Mouse (Mus musculus): ENCODE measurements around the gene Icam5.
A peak's percentile ranks its signal among the peaks of the same experiment; 100 is the strongest.
"Not testable (repeated sequence)": the region's sequence is repeated elsewhere in the genome, so short reads cannot be mapped to it uniquely, and the experiment has no call there.

The Icam5 gene

GRCm38 (mm10) chr9:21031896-21032351 is at the start of gene Icam5:
Gene Icam5, plus strand, starts transcription at chr9:21032073.
- no peak for DNase-seq

GRCm38 (mm10) chr9:20982171-20982570 is 49.7 kb upstream of the Icam5 start:
- no peak for DNase-seq

GRCm38 (mm10) chr9:20983169-20983568 is 48.7 kb upstream of the Icam5 start:
- DNase-seq, result no peak

DNA sequence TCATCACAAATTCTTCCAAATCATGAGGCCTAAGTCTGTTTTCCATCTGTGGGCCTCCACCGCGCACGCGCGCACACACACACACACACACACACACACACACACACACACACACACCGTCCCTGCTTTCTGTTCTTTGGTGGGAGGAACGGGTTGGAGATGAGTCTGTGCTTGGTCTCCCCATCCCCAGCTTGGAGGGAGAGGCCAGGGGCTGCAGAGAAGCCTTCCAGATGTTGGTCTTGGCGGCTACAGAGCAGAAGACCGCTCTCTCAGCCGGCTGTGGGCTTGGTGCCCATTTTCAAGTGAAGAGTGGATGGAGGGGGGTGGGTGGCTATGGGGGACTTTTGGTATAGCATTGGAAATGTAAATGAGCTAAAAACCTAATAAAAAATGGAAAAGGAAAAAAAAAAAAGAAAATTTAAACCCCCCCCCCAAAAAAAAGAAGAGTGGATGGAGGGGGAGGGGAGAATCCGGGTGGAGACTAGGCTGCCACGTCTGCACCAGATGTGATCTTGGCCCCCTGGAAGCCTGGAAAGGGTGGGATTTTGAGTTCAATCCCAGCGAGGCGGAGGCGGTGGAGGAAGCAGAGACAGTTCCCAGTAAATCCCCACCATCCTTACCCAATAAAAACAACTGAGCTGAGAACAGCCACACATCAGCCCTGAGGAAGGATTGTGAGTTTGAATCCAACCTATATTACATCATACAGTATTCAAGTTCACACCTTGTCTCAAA is 44.8 kb upstream of the Icam5 start:
- no peak for DNase-seq

DNA sequence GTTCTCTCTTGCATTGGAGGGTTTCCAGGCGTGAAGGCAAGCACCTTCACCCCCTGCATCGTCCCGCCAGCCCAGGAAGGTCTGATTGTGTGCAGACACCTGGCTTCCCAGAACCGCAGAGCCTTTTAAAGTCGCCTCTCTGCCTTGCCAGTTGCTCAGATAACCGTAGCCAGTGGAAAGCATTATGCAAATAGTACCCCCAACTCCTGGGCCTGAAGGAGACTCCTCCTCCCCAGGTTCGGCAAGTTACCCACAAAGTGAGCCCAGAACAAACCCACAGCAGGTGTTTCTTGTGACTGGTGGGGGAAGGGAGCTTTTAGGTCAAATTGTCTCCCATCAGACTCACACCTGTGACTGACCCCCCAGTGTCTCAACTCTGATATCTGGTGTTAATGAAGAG is 43.9 kb upstream of the Icam5 start:
- no peak for DNase-seq

GRCm38 (mm10) chr9:20990861-20991260 is 41.0 kb upstream of the Icam5 start:
- no peak for DNase-seq

- DNase-seq, result no peak
Measured at GRCm38 (mm10) chr9:20991587-20991986, 40.3 kb upstream of the Icam5 start.

- DNase-seq, result no peak
Measured at GRCm38 (mm10) chr9:20993165-20993898, 38.5 kb upstream of the Icam5 start.

DNA sequence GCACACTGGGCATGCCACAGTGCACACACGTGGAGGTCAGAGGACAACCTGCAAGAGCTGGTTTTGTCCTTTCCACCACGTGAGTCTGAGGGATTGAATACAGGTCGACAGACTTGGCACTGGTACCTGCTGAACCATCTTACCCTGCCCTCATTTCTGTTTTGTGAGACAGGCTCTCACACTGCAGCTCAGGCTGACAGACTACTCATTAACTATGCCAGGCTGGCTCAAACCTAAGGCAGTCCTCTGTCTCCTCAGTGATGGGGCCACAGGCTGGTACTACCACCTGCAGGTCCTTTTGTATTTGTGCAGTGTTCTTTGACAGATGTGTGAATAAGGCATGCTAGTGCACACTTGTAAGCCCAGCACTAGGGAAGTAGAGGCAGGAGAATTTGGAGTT is 36.8 kb upstream of the Icam5 start:
- DNase-seq, result no peak

DNA sequence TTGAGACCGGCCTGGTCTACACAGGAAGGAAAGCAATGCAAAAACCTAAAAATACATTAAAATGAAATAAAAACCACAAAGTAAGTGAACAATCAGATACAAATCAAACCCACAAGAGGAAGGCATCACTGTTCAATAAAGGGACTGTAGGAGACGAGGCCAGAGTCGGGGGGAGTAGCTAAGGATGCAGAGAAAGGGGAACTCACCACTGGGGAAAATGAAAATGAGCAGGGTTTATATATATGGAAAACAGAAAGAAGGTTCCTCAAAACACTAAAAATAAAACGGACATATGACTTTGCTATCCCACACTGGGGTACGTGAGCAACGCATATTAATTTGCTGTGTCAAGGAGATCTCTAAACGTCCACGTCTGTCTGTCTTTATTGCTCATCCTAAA is 34.8 kb upstream of the Icam5 start:
- no peak for DNase-seq

- not testable (repeated sequence) for DNase-seq
Measured at GRCm38 (mm10) chr9:20998337-20998736, 33.5 kb upstream of the Icam5 start.

DNA sequence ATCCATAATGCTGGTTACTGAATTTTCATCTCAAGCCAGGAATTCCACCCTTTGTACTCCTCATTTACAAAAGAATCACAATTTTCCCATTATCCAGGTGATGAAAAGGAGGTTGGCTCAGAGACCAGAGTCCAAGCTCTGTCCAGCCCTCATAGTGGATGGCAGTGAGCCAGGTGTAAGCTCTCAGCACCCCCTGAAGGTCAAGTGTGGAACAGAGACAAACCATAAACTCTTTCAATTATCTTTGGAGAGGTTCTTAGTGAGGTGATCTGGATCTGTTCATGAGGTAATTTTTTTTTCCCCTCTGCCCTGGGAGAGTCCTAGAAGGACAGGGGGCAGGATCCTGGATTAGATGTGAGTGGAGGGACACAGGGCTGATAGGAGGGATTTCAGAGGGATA is 31.1 kb upstream of the Icam5 start:
- DNase-seq, result no peak

GRCm38 (mm10) chr9:21001651-21002200 is 30.1 kb upstream of the Icam5 start:
- no peak for DNase-seq

DNA sequence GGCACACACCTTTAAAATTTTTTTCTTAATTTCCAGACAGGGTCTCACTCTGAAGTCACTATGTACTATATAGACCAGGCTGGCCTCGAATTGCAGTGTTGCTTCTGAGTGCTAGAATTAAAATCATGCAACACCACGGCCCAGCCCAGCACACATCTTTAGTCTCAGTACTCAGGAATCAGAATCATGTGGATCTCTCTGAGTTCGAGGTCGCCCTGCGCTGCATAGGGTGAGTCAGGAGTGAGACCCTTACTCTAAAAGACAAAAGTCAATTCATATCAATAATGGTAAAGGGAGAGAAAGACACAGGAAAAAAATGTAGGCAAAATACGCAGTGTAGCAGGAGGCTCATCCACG is 29.6 kb upstream of the Icam5 start:
- no peak for DNase-seq

DNA sequence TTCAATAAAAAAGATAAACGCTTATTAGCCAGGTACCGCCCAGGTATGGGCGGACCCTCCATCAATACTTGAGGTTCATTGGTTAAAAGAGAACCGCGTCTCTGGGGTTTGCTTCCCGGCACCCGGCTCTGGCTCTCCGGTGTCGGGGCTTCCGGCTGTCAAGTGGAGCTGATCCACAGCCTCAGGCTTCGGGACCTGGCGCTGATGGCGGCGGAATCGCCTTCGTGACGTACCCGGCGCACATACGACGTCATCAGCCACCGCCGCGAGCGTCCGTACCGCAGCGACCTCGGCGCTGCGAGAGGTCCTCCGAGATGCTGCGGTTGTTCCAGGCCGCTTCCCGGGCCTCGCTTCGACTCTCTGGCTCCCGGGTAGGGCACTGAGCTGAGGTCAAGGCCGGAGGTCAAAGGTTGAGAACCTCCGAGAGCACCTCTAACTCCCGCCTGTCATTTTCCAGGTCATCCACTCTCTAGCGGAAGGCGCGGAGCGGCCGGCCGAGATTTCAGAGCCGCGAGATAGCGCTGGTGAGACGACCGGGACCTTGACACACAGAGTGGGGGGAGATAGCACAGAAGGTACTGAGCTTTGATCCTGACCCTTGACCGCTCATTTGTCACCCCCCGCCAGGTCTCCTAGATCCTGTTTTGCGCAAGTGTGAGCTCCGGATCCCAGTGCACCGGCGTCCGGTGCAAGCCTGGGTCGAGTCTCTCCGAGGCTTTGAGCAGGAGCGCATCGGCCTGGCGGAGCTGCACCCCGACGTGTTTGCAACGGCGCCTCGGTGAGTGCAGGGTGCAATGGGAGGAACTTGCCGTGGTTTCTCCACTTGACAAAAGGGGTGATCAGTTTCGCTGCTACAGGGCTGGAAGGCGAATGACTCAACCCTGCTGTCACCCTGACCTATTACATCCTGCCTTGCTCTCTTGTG is 29.0 kb upstream of the Icam5 start, which contains the start of gene Mrpl4:
Mrpl4 (plus strand) TSS at position 112 of the 925 bp plus-strand sequence.
- DNase-seq, result peak; percentile 89

- no peak for DNase-seq
Measured at GRCm38 (mm10) chr9:21007313-21007952, 24.4 kb upstream of the Icam5 start.

DNA sequence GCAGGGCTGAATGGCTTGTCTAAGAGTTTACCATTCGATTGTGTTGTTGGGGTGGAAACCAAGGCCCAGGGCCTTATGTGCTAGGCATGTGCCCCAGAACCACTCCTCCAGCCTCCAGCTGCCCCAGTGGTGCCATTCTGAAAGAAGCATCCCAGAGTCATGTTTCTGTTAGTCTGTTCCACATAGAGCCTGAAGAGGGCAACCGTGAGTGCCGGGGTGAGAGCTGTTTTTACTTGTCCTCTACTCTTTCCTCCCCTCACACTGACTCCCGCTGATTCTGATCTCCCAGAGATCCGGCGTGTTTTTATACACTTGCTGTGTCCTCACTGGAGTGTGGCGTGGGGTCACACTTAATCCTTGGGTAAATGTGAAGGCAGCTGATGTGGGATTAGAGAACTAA is 23.9 kb upstream of the Icam5 start:
- no peak for DNase-seq

DNA sequence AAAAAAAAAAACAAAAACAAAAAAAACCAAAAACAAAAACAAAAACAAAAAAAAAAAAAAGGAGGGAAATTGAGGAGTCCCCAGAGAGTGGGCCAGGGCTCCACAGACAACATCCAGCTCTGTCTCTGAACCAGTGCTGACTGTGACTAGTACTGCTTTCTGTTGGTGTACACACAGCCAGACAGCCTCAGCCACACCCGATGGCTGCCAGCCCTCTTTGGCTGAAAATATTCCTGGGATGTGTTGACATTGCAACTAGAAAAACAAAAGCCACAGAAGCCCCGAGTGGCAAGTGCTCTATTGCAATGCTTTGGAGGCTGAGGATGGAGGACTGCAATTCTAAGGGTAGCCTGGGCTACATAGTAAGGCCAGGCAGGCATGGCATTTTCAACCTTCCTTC is 21.5 kb upstream of the Icam5 start:
- no peak for DNase-seq

DNA sequence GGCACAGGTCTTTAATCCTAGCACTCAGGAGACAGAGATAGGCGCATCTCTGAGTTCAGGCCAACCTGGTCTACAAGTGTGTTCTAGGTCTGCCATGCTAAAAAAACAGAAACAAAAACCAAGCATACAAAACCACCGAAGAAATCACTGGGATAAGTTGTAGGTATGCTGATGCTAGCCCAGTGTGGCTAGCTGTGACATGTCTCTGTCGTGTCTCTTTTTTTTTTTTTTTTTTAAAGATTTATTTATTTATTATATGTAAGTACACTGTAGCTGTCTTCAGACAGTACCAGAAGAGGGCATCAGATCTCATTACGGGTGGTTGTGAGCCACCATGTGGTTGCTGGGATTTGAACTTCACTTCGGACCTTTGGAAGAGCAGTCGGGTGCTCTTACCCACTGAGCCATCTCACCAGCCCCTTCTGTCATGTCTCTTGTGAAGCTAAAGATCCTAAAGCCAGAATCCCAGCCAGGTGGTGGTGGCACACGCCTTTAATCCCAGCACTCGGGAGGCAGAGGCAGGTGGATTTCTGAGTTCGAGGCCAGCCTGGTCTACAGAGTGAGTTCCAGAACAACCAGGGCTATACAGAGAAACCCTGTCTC is 20.8 kb upstream of the Icam5 start:
- DNase-seq, result not testable (repeated sequence)

DNA sequence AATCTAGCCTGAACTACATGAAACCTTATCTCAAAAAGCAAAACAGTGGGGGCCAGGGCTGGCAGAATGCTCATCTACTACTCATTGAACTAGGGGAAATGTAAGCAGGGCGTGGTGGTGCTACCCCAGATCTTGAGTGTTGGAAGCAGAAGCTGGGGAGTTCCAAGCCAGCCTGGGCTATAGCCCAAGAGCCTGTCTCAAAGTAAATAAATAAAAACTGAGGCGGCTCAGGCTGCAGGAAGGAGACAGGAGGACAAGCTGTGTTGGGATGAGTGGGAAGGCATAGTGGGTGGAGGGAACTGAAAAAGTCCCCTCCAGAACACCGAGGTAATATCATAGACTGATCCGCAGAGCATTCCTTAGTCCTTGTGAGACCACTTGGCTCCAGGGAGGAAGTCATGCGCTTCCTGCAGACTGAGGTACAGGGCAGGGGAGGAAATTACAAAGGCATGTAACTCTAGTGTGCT is 20.0 kb upstream of the Icam5 start:
- DNase-seq, result no peak

DNA sequence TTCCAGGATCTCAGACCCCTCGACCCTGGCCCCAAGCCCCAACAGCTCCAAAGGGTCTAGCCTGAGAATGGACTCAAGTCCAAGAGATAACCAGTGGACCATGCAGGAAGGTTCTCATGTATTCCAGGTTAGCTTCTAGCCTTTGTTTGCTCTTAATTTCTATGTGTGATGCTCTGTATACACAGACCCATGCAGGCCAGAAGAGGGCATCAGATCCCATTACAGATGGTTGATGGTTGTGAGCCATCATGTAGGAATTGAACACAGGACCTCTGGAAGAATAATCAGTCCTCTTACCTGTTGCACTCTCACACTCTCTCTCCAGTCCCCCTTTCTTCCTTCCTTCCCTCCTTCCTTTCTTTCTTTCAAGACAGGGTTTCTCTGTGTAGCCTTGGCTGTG is 19.5 kb upstream of the Icam5 start:
- no peak for DNase-seq

Measured in cerebellum, adult 11-12 months (tissue).